Mouse (Mus musculus): ENCODE measurements around the gene Frzb. TPM values are rescaled to one million over a fixed set of nuclear protein-coding genes. Genes with fewer than 3 reads are reported as not detected.

Gene Frzb
- polyA plus RNA-seq, 1 experiment from 2014 or later, result 35.7 TPM

GRCm38 (mm10) chr2:80384447-80384846 is 63.0 kb downstream of the Frzb start:
- H3K4me3 ChIP-seq (ENCODE audit: low read depth, low read length), result no peak overlapping the region
- no peak for ATAC-seq (ENCODE audit: low FRiP score)
- WGBS, result 81% methylated on average over 4 of the region's 4 CpGs

DNA sequence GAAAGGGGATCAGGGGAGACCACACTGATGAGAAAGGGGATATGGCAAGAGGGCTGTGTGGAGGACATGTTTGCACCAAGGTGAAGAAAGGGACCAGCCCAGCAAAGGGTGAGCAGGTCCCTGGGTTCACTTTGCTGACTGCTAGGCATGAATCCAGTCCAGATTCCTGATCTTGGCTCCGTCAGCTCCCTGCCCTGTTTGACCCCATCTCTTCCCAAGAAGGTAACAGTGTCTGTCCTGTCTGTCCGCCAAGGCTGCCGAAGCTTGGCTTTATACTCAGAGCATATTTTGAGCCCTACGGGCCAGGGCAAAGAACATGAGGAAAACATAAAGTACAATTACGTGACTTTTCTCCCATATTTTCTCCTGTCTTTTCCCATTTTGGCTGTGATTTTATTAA is 67.6 kb downstream of the Frzb start:
- no peaks in the 10 kb centered on the region for H3K36me3 ChIP-seq (ENCODE audit: control insufficient read depth, insufficient read depth, low read length)
- H3K4me1 ChIP-seq (replicated peaks; ENCODE audit: control insufficient read depth, insufficient read depth, low read length), result no peaks in the 10 kb centered on the region
- H3K4me2 ChIP-seq (replicated peaks; ENCODE audit: low read depth, low read length), result no peak overlapping the region
- 91% methylated on average over 5 of the region's 5 CpGs for WGBS
- no peak for DNase-seq (ENCODE audit: low spot score)
- no peak overlapping the region for H3K27ac ChIP-seq (ENCODE audit: low read depth, low read length)
- H3K27me3 ChIP-seq (ENCODE audit: control insufficient read depth, insufficient read depth, low read length), result no peaks in the 10 kb centered on the region
- no peaks in the 10 kb centered on the region for H3K9me3 ChIP-seq (ENCODE audit: control insufficient read depth, low read length)
- no peak overlapping the region for H3K9ac ChIP-seq (ENCODE audit: low read depth, low read length)
- ATAC-seq (ENCODE audit: low FRiP score), result no peak
- H3K4me3 ChIP-seq (ENCODE audit: low read depth, low read length), result no peak overlapping the region

More at GRCm38 (mm10) chr2:80384447-80384846, 63.0 kb downstream of the Frzb start:
- Histone ChIP-seq H3K9ac (ENCODE audit: low read depth, low read length) (no peak overlapping the region), H3K27ac (ENCODE audit: low read depth, low read length) (no peak overlapping the region), H3K4me1 (replicated peaks; ENCODE audit: control insufficient read depth, insufficient read depth, low read length) (no peaks in the 10 kb centered on the region), H3K27me3 (ENCODE audit: control insufficient read depth, insufficient read depth, low read length) (no peaks in the 10 kb centered on the region), H3K4me2 (replicated peaks; ENCODE audit: low read depth, low read length) (no peak overlapping the region), H3K9me3 (ENCODE audit: control insufficient read depth, low read length) (no peaks in the 10 kb centered on the region), H3K36me3 (ENCODE audit: control insufficient read depth, insufficient read depth, low read length) (no peaks in the 10 kb centered on the region)
- no peak for DNase-seq (ENCODE audit: low spot score)

DNA sequence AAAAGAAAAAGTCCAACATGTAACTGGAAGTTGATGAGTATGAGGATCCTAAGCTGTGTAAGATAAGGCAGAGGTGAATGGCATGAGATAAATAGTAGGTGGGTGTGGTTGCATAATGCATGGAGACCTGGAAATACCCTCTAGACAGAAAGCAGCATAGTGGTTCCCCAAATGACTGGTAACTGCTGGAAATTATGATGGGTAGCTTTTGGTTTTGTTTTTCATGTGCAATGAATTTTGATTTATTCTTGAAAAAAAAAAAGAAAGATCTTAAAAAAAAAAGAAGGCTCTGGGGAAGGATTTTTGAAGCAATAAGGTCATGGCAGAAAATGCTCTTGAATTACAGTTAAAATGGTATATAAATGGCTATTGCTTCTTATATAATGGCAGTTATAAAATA is 72.5 kb downstream of the Frzb start:
- H3K4me1 ChIP-seq (replicated peaks; ENCODE audit: control insufficient read depth, insufficient read depth, low read length), result no peaks in the 10 kb centered on the region
- ATAC-seq (ENCODE audit: low FRiP score), result no peak
- no peak overlapping the region for H3K27ac ChIP-seq (ENCODE audit: low read depth, low read length)

GRCm38 (mm10) chr2:80371458-80371857 is 76.0 kb downstream of the Frzb start:
- H3K27ac ChIP-seq (ENCODE audit: low read depth, low read length), result no peak overlapping the region
- no peaks in the 10 kb centered on the region for H3K4me1 ChIP-seq (replicated peaks; ENCODE audit: control insufficient read depth, insufficient read depth, low read length)
- H3K9me3 ChIP-seq (ENCODE audit: control insufficient read depth, low read length), result no peaks in the 10 kb centered on the region
- H3K4me3 ChIP-seq (ENCODE audit: low read depth, low read length), result no peak overlapping the region
- ATAC-seq (ENCODE audit: low FRiP score) (no peak), DNase-seq (ENCODE audit: low spot score) (no peak)
- 83% methylated on average over 8 of the region's 8 CpGs for WGBS
- H3K9ac ChIP-seq (ENCODE audit: low read depth, low read length), result no peak overlapping the region
- H3K4me2 ChIP-seq (replicated peaks; ENCODE audit: low read depth, low read length), result no peak overlapping the region
- H3K36me3 ChIP-seq (ENCODE audit: control insufficient read depth, insufficient read depth, low read length), result no peaks in the 10 kb centered on the region
- H3K27me3 ChIP-seq (ENCODE audit: control insufficient read depth, insufficient read depth, low read length), result no peaks in the 10 kb centered on the region

More for the DNA sequence above, 72.5 kb downstream of the Frzb start:
- no peak overlapping the region for H3K4me2 ChIP-seq (replicated peaks; ENCODE audit: low read depth, low read length)
- H3K36me3 ChIP-seq (ENCODE audit: control insufficient read depth, insufficient read depth, low read length), result no peaks in the 10 kb centered on the region
- H3K9ac ChIP-seq (ENCODE audit: low read depth, low read length), result no peak overlapping the region
- H3K4me3 ChIP-seq (ENCODE audit: low read depth, low read length), result no peak overlapping the region
- H3K27me3 ChIP-seq (ENCODE audit: control insufficient read depth, insufficient read depth, low read length), result no peaks in the 10 kb centered on the region
- no peaks in the 10 kb centered on the region for H3K9me3 ChIP-seq (ENCODE audit: control insufficient read depth, low read length)
- DNase-seq (ENCODE audit: low spot score), result no peak

Other genes with a start within 250 kb of the Frzb start
- gene Prdx6b, start 155.2 kb downstream of the Frzb start, polyA plus RNA-seq (2014; fragmentation: Nextera tagmentation; extraction: Ambion mirVana), result not detected in 2 replicates
- 84.5 and 97.9 TPM in 2 replicates for gene Dnajc10, start 132.2 kb downstream of the Frzb start, polyA plus RNA-seq (2014; fragmentation: Nextera tagmentation; extraction: Ambion mirVana)
- gene Nckap1, start 133.8 kb upstream of the Frzb start, polyA plus RNA-seq (2014; fragmentation: Nextera tagmentation; extraction: Ambion mirVana), result 70.3 and 71.2 TPM in 2 replicates
- 19.8 and 20.2 TPM in 2 replicates for gene Dusp19, start 169.4 kb upstream of the Frzb start, polyA plus RNA-seq (2014; fragmentation: Nextera tagmentation; extraction: Ambion mirVana)
- gene Nup35, start 169.6 kb upstream of the Frzb start, polyA plus RNA-seq (2014; fragmentation: Nextera tagmentation; extraction: Ambion mirVana), result 64.5 and 65.1 TPM in 2 replicates